Mouse (Mus musculus): ENCODE results near the gene Leng1. TPM values are rescaled to one million over a fixed set of nuclear protein-coding genes. Genes with fewer than 3 reads are reported as not detected.

The Leng1 gene
- 8.4 TPM for polyA plus RNA-seq (2014; fragmentation: Illumina TruSeq; extraction: RNeasy Lipid Tissue Mini Kit (QIAGEN cat#74804); ENCODE audit: insufficient read depth, low read depth, low replicate concordance)

DNA sequence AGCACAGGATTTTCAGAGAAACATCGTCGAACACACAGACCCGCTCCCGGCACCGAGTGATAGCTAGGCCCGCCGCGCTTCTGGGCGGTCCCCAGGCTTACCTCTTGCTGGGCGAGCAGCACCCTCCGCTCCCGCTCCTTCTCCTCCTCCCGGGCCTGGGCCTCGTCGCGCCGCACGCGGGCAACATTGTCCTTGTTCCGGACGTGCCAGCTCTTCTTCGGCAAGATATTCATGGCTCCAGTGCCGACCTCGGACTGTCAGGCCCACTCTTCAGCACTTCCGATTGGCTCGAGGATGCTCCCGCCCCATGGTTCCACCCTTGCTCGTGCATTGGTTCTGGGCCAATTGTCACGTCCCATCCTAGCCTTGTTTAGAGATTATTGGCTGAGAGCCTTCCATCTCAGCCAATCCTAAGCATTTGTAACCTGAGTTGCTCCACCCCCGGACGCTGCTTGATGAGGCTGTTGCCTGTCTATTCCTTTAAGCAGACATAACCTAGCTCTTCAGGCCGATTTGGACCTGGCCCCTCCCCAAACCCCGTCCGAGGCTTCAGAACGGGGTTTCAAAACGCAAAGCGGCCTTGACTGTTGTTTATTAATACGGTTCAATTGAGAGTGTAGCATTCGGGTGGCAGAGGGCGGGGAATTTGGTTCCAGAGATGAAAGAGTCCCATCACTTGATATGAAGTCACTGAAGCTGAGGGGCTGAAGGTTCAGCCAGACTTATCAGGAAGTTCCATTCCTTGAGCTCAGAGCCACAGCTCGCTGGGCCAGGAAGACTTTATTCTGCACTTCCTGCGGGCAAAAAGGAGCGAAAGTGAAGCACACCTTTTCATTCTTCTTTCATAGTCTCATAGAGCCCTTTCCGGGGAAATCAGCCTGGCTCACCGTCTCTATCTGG is at the start of gene Leng1:
TSS of gene Leng1 (minus strand) at position 626 of the 900 bp plus-strand sequence.

DNA sequence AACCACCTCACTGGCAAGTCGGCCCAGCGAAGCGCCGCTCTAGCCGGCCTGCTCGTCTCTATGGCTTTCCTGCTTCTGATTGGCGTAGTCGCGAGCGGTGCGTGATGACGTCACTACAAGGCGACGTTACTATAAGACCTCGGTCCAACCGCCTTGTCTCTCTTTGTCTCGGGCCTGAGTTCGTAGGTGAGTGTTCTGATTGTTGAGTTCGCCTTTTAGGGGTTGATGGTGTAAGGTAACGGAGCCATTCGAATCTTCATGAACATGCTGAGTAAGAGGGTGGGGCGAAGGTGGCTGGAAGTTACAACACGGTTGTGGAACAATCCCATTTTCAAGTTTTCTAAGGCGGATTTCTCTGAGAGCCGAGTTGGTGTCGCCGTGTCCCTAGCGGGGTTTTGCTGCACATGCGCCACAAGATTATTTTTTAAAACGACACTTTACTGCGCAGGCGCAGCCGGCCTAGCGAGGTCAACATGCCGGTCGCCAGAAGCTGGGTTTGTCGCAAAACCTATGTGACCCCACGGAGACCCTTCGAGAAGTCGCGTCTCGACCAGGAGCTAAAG is 38.3 kb upstream of the Leng1 start, which contains the start of gene Rps9:
TSS of gene Rps9 (plus strand) at position 115 of the 563 bp plus-strand sequence.

DNA sequence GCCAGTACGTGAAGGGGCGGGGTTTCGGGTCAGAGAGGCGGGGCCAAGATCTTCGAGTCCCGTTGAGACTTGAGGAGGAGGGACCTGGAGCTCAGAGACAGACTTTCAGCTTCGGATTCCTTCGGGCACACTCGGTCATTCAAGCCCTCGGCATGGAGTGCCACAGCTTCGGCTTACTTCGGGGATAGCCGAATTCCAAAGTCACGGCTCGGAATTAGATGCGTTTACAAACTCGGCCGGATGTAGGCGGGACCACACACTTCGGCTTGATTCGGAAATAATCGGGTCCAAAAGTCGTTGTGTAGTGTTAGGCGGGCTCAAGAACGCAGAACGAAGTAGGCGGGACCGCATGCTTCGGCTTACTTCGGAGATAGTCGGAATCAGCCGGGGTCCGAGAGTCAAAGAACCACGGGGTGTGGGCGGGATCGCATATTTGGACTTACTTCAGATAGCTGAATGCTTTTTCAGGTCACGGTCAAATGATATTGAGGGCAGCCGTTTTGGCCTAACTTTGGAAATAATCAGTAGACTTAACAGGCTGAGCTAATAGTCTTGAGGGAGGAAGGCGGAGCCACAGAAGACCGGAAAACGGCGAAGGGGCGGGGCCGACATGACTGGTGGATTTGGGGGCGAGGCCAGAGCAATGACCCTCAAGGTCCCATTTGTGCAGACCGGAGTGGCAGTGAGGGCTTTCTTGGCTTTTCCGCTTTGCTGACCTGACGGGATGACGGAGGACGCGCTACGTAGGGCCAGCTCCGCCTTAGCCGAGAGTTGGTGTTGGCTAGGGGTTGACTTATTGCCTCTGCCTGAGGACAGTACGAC is 27.6 kb upstream of the Leng1 start, which contains the start of gene Mboat7:
TSS of gene Mboat7 (minus strand) at position 537 of the 822 bp plus-strand sequence.

GRCm38 (mm10) chr7:3692382-3692986 is 26.8 kb upstream of the Leng1 start, which contains the start of gene Tsen34:
Gene Tsen34 (plus strand): TSS chr7:3692863.

GRCm38 (mm10) chr7:3677342-3677741 is 11.7 kb upstream of the Leng1 start, which contains the start of gene Tmc4:
Gene Tmc4 (minus strand): TSS chr7:3677553.

GRCm38 (mm10) chr7:3644672-3645487 is 20.8 kb downstream of the Leng1 start, which contains the start of gene Cnot3:
Gene Cnot3 (plus strand): TSS chr7:3645268.

GRCm38 (mm10) chr7:3629543-3630477 is 35.8 kb downstream of the Leng1 start, which contains the start of the genes Tfpt and Prpf31:
Gene Tfpt (minus strand): TSS chr7:3629929.
Gene Prpf31 (plus strand): TSS chr7:3629985.

GRCm38 (mm10) chr7:3617242-3617995 is 48.2 kb downstream of the Leng1 start, which contains the start of gene Ndufa3:
Gene Ndufa3 (plus strand): TSS chr7:3617373.

GRCm38 (mm10) chr7:3616057-3616388 is 49.6 kb downstream of the Leng1 start, which contains the start of gene Oscar:
Gene Oscar (minus strand): TSS chr7:3616157.

Other genes with a start within 250 kb of the Leng1 start
- not detected for gene Cacng6, start 241.6 kb downstream of the Leng1 start, polyA plus RNA-seq (2014; fragmentation: Illumina TruSeq; extraction: RNeasy Lipid Tissue Mini Kit (QIAGEN cat#74804); ENCODE audit: insufficient read depth, low read depth, low replicate concordance)
- 0.51 TPM for gene Tarm1, start 163.2 kb downstream of the Leng1 start, polyA plus RNA-seq (2014; fragmentation: Illumina TruSeq; extraction: RNeasy Lipid Tissue Mini Kit (QIAGEN cat#74804); ENCODE audit: insufficient read depth, low read depth, low replicate concordance)
- not detected for gene Oscar, start 49.7 kb downstream of the Leng1 start, polyA plus RNA-seq (2014; fragmentation: Illumina TruSeq; extraction: RNeasy Lipid Tissue Mini Kit (QIAGEN cat#74804); ENCODE audit: insufficient read depth, low read depth, low replicate concordance)
- gene Ndufa3, start 48.5 kb downstream of the Leng1 start, polyA plus RNA-seq (2014; fragmentation: Illumina TruSeq; extraction: RNeasy Lipid Tissue Mini Kit (QIAGEN cat#74804); ENCODE audit: insufficient read depth, low read depth, low replicate concordance), result 423 TPM
- gene Tfpt, start 35.9 kb downstream of the Leng1 start, polyA plus RNA-seq (2014; fragmentation: Illumina TruSeq; extraction: RNeasy Lipid Tissue Mini Kit (QIAGEN cat#74804); ENCODE audit: insufficient read depth, low read depth, low replicate concordance), result 18.3 TPM
- 23.4 TPM for gene Prpf31, start 35.9 kb downstream of the Leng1 start, polyA plus RNA-seq (2014; fragmentation: Illumina TruSeq; extraction: RNeasy Lipid Tissue Mini Kit (QIAGEN cat#74804); ENCODE audit: insufficient read depth, low read depth, low replicate concordance)
- 31.9 TPM for gene Cnot3, start 20.6 kb downstream of the Leng1 start, polyA plus RNA-seq (2014; fragmentation: Illumina TruSeq; extraction: RNeasy Lipid Tissue Mini Kit (QIAGEN cat#74804); ENCODE audit: insufficient read depth, low read depth, low replicate concordance)
- 31.0 TPM for gene Tmc4, start 11.7 kb upstream of the Leng1 start, polyA plus RNA-seq (2014; fragmentation: Illumina TruSeq; extraction: RNeasy Lipid Tissue Mini Kit (QIAGEN cat#74804); ENCODE audit: insufficient read depth, low read depth, low replicate concordance)
- 75.9 TPM for gene Tsen34, start 27.0 kb upstream of the Leng1 start, polyA plus RNA-seq (2014; fragmentation: Illumina TruSeq; extraction: RNeasy Lipid Tissue Mini Kit (QIAGEN cat#74804); ENCODE audit: insufficient read depth, low read depth, low replicate concordance)
- gene Mboat7, start 27.7 kb upstream of the Leng1 start, polyA plus RNA-seq (2014; fragmentation: Illumina TruSeq; extraction: RNeasy Lipid Tissue Mini Kit (QIAGEN cat#74804); ENCODE audit: insufficient read depth, low read depth, low replicate concordance), result 24.4 TPM
- 2,231 TPM for gene Rps9, start 38.2 kb upstream of the Leng1 start, polyA plus RNA-seq (2014; fragmentation: Illumina TruSeq; extraction: RNeasy Lipid Tissue Mini Kit (QIAGEN cat#74804); ENCODE audit: insufficient read depth, low read depth, low replicate concordance)
- 14.4 TPM for gene Pirb, start 54.6 kb upstream of the Leng1 start, polyA plus RNA-seq (2014; fragmentation: Illumina TruSeq; extraction: RNeasy Lipid Tissue Mini Kit (QIAGEN cat#74804); ENCODE audit: insufficient read depth, low read depth, low replicate concordance)
- gene Gm15448, start 159.8 kb upstream of the Leng1 start, polyA plus RNA-seq (2014; fragmentation: Illumina TruSeq; extraction: RNeasy Lipid Tissue Mini Kit (QIAGEN cat#74804); ENCODE audit: insufficient read depth, low read depth, low replicate concordance), result 0.52 TPM
- gene Pira2, start 179.2 kb upstream of the Leng1 start, polyA plus RNA-seq (2014; fragmentation: Illumina TruSeq; extraction: RNeasy Lipid Tissue Mini Kit (QIAGEN cat#74804); ENCODE audit: insufficient read depth, low read depth, low replicate concordance), result 2.8 TPM
- gene Gm14548, start 232.3 kb upstream of the Leng1 start, polyA plus RNA-seq (2014; fragmentation: Illumina TruSeq; extraction: RNeasy Lipid Tissue Mini Kit (QIAGEN cat#74804); ENCODE audit: insufficient read depth, low read depth, low replicate concordance), result 1.8 TPM
- gene Lilra6, start 249.7 kb upstream of the Leng1 start, polyA plus RNA-seq (2014; fragmentation: Illumina TruSeq; extraction: RNeasy Lipid Tissue Mini Kit (QIAGEN cat#74804); ENCODE audit: insufficient read depth, low read depth, low replicate concordance), result 1.8 TPM